Mouse (Mus musculus) liver, adult 2 months (tissue): ENCODE measurements around the gene Myh9. TPM values are rescaled to one million over a fixed set of nuclear protein-coding genes. Genes with fewer than 3 reads are reported as not detected.

Source experiments
- DNase-seq: peaks from one replicate; pipeline ENCODE4 v3.0.0-alpha.2; 2011; ENCODE audit warnings: low read depth, low spot score; ENCODE audit errors: extremely low read depth
- H3K27ac ChIP-seq: fragments of 200-500 bp; replicated peaks from 2 replicates; pipeline ENCODE4 v1.5.1; 2012; ENCODE audit warnings: low read depth, mild to moderate bottlenecking, control low read depth, inconsistent platforms, low read length; ENCODE audit not compliant: insufficient read depth
- H3K27me3 ChIP-seq: fragments of 200-500 bp; 2 replicates; pipeline ENCODE4 v1.6.1; 2012; ENCODE audit warnings: mild to moderate bottlenecking, moderate library complexity, low read length, inconsistent platforms; ENCODE audit not compliant: control insufficient read depth, insufficient read depth
- H3K36me3 ChIP-seq: fragments of 200-500 bp; 2 replicates; pipeline ENCODE4 v1.6.1; 2012; ENCODE audit warnings: low read length, inconsistent platforms; ENCODE audit not compliant: control insufficient read depth, insufficient read depth
- H3K4me1 ChIP-seq: fragments of 200-500 bp; 2 replicates; pipeline ENCODE4 v1.6.1; 2011; ENCODE audit warnings: low read length; ENCODE audit not compliant: control insufficient read depth, insufficient read depth
- H3K4me3 ChIP-seq: fragments of 200-500 bp; 2 replicates; pipeline ENCODE4 v1.5.1; 2011; ENCODE audit warnings: low read depth, mild to moderate bottlenecking, control low read depth, low read length, moderate library complexity; ENCODE audit not compliant: insufficient read depth
- H3K79me2 ChIP-seq: fragments of 200-500 bp; 2 replicates; pipeline ENCODE4 v1.6.1; 2012; ENCODE audit warnings: inconsistent platforms, mild to moderate bottlenecking, low read length, moderate library complexity; ENCODE audit not compliant: control insufficient read depth, insufficient read depth
- H3K9ac ChIP-seq: fragments of 200-500 bp; 2 replicates; pipeline ENCODE4 v1.6.1; 2012; ENCODE audit warnings: low read depth, mild to moderate bottlenecking, control low read depth, inconsistent platforms, low read length
- CTCF ChIP-seq: fragments of 200-500 bp; IDR thresholded peaks from 2 replicates; pipeline ENCODE4 v1.5.1; 2011; ENCODE audit warnings: low read depth, low read length, control low read depth
- POLR2A ChIP-seq: fragments of 200-500 bp; IDR thresholded peaks from 2 replicates; pipeline ENCODE4 v1.6.1; 2011; ENCODE audit warnings: low read length, control low read depth; ENCODE audit not compliant: insufficient read depth; ENCODE audit errors: extremely low read depth
- WGBS: fragments of 180-500 bp; shearing (Covaris S2); methylation state at CpG from one replicate; pipeline ENCODE4 v1.1.7; 2018; 5-methylcytosine and 5-hydroxymethylcytosine counted together
- polyA plus RNA-seq: library from polyadenylated mRNA; depleted of rRNA; stranded (reverse); fragments of >200 nt; gene quantifications from 2 replicates; pipeline ENCODE4 v1.2.3, GENCODE M21; 2012
- total RNA-seq: library from RNA; depleted of rRNA; stranded (reverse); fragments of >200 nt; gene quantifications from 2 replicates; pipeline ENCODE4 v1.2.3, GENCODE M21; 2014

Myh9 gene
- total and polyA plus RNA-seq, 2 experiments: 24.1 to 54.4 TPM

DNA sequence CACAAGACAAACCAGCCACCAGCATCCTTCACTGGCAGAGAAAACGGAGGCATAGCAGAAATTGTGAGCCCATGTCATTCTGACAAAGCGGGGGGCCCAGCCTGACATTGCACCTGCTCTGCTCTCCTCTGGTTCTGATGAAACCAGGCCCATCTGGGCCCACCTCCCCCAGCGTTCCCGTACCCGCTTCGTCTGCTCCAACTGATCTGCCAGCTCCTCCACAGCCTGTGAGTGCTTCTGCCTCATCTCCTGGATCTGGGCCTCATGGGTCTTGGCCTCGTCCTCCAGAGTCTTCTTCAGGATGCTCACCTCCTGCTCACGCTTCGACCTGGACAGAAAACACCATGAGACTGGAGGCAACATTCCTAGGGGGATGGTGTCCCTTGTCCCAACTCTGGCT is 71.0 kb downstream of the Myh9 start:
- WGBS: 96% methylated on average over 9 of the region's 9 CpGs
- no peak overlapping the region for H3K9ac ChIP-seq
- no peaks in the 10 kb centered on the region; the same call in 1 of the 2 replicates for H3K4me1 ChIP-seq
- H3K79me2 ChIP-seq: no peaks in the 10 kb centered on the region
- H3K36me3 ChIP-seq: peaks cover 75% of the 10 kb centered on the region
- no peak for DNase-seq
- TF ChIP-seq CTCF: no peak
- no peak for TF ChIP-seq POLR2A
- no peak overlapping the region for H3K4me3 ChIP-seq
- H3K27me3 ChIP-seq: no peaks in the 10 kb centered on the region
- H3K27ac ChIP-seq: no peak overlapping the region

DNA sequence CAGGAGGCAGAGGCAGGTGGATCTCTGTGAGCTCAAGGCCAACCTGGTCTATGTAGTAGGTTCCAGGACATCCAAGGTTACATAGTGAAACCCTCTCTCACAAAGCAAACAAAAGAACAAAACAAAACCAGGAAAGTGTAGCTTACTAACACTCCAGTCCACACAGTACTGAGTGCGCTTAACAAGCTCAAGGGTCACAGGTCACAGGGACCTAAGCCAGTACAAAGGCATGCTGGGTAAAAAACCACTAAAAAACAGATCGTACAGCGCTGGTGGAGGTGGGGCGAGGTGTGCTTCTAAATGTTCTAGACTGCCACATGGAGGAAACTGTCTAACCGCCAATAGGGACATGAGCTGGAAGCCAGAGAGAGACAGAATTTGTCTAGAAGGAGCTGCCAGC is 71.6 kb downstream of the Myh9 start:
- Histone ChIP-seq H3K27ac (no peak overlapping the region; the same call in 1 of the 2 replicates), H3K79me2 (no peaks in the 10 kb centered on the region), H3K27me3 (no peaks in the 10 kb centered on the region), H3K9ac (no peak overlapping the region), H3K4me1 (no peaks in the 10 kb centered on the region; the same call in 1 of the 2 replicates), H3K36me3 (peaks cover 76% of the 10 kb centered on the region), H3K4me3 (no peak overlapping the region)
- TF ChIP-seq CTCF (no peak), POLR2A (no peak)
- peak; percentile 81 for DNase-seq
- WGBS: 39% methylated on average over 5 of the region's 5 CpGs

DNA sequence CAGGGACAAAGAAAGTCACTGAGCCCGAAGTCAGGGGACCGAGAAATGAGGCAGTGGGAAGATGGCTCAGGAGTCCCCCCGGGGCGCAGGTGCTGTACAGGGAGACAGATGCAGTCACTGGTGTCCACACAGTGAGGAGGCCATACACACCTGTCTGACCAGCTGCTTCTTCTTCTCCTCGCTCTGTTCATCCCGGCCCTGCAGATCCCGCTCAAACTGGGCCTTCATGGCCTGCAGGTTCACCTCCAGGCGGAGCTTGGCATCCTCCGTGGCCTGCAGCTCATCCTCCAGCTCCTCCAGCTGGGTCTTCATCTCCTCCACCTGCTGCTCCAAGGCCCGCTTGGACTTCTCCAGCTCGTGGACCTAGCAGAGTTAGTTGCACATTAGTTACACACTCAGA is 75.0 kb downstream of the Myh9 start:
- H3K27ac ChIP-seq: no peak overlapping the region
- no peak overlapping the region for H3K4me3 ChIP-seq
- H3K79me2 ChIP-seq: no peaks in the 10 kb centered on the region
- DNase-seq: no peak
- WGBS: 92% methylated on average over 11 of the region's 11 CpGs
- no peak for TF ChIP-seq POLR2A
- TF ChIP-seq CTCF: no peak
- peaks cover 75% of the 10 kb centered on the region for H3K36me3 ChIP-seq
- H3K4me1 ChIP-seq: no peaks in the 10 kb centered on the region; the same call in 1 of the 2 replicates
- H3K9ac ChIP-seq: no peak overlapping the region
- no peaks in the 10 kb centered on the region for H3K27me3 ChIP-seq

DNA sequence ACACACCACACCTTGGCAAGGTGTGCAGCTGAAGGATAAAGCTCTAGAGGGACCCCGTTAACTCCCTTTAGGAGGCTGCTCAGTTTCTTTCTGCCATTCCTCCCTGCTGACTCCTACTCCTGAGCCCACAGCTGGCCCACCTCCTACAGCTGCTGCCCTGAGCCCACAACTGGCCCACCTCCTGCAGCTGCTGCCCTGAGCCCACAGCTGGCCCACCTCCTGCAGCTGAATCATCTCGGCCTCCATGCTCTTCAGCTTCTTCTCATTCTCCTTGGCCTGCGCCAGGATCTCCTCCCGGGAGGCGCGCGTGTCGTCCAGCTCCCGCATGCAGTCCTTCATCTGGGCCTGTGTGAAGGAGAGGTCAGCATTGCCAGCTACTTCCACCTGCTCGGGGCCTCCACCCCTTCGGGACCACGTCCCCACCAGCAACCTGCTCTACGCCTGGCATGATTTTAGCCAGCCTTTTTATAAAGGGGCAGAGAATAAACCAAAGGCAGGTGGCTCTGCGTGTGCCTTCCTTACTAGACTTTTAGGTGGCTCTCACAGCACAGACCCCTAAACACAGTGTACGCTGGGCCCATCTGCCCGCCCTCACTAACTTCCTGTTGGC is 76.4 kb downstream of the Myh9 start:
- 91% methylated on average over 16 of the region's 16 CpGs for WGBS

DNA sequence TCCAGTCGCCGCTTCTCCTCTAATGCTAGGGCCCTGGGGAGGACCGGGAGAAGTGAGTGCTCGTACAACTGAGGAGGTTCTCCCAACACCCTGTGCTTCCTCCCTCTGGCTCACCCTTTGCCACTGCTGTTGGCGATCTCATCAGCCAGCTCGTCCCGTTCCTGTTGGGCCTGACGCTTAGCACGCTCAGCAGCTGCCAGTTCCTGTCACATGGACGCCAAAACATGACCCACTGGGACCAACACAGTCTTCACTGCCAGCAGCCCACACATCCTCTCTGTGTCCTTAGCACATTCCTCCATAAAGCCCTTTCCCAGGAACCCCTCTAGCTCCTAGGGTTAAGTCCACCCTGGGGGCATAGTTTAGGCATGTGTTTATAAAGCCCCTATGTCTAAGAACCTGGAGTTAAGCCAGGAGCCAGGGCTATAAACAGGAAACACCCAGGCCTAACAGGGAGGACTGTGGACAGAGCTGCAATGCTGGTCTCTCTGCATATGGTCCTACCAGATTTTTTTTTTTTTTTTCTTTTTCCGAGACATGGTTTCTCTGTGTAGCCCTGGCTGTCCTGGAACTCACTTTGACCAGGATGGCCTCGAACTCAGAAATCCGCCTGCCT is 77.5 kb downstream of the Myh9 start:
- Histone ChIP-seq H3K27me3 (no peaks in the 10 kb centered on the region), H3K4me3 (no peak overlapping the region), H3K27ac (peak overlapping the region; percentile 51), H3K9ac (no peak overlapping the region), H3K4me1 (no peaks in the 10 kb centered on the region), H3K79me2 (no peaks in the 10 kb centered on the region), H3K36me3 (peaks cover 65% of the 10 kb centered on the region)
- WGBS: 86% methylated on average over 13 of the region's 13 CpGs
- DNase-seq: peak; percentile 44
- TF ChIP-seq CTCF (no peak), POLR2A (no peak)

More for the DNA sequence above, 76.4 kb downstream of the Myh9 start:
- no peaks in the 10 kb centered on the region for H3K79me2 ChIP-seq
- DNase-seq: no peak
- H3K4me3 ChIP-seq: no peak overlapping the region
- H3K9ac ChIP-seq: no peak overlapping the region
- H3K27ac ChIP-seq: no peak overlapping the region; the same call in 1 of the 2 replicates
- TF ChIP-seq POLR2A (no peak), CTCF (no peak)
- no peaks in the 10 kb centered on the region; the same call in 1 of the 2 replicates for H3K4me1 ChIP-seq
- H3K27me3 ChIP-seq: no peaks in the 10 kb centered on the region
- H3K36me3 ChIP-seq: peaks cover 75% of the 10 kb centered on the region

DNA sequence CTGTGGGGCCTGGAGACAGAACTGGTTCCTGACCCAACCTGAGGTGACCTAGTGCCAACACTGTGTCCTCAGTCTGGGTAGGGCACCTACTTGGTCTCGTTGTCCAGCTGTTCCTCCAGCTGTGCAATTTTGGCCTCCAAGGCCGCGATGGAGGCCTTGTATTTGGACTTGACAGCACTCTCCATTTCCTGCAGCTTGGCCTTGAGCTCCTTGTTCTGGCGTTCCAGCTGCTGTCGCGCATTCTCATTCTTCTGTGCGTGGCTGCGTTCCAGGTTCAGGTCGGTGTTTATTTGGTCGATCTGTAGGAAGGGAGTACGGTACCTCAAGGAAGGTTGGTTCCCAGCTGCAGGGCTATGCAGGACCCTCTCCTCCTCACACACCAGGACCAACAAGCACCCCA is 78.3 kb downstream of the Myh9 start:
- TF ChIP-seq CTCF: no peak
- TF ChIP-seq POLR2A: no peak
- Histone ChIP-seq H3K27me3 (no peaks in the 10 kb centered on the region), H3K4me3 (no peak overlapping the region), H3K27ac (0 out of 2 replicates have a peak overlapping the region, but pooled peaks have one; percentile 11), H3K79me2 (no peaks in the 10 kb centered on the region), H3K9ac (no peak overlapping the region), H3K36me3 (peaks cover 58% of the 10 kb centered on the region), H3K4me1 (no peaks in the 10 kb centered on the region)
- 79% methylated on average over 11 of the region's 11 CpGs for WGBS
- no peak for DNase-seq
